Mouse (Mus musculus) stomach, embryonic 14.5 days (tissue): Measurements from ENCODE around the gene Rab19. TPM values are rescaled to one million over a fixed set of nuclear protein-coding genes. Genes with fewer than 3 reads are reported as not detected.
"Not testable (repeated sequence)": the region's sequence is repeated elsewhere in the genome, so short reads cannot be mapped to it uniquely, and the experiment has no call there.

Experiments used
- ATAC-seq: fragments of 200-750 bp; cut with Nextera tagmentation; 2 replicates; pipeline ENCODE4 v1.8.0; 2017; ENCODE audit warnings: low read depth, moderate TSS enrichment; ENCODE audit not compliant: insufficient number of reproducible peaks, insufficient read depth, low FRiP score
- H3K27ac ChIP-seq: fragments of 300-500 bp; sonication (generic); 2 replicates; pipeline ENCODE4 v1.5.1; 2014; ENCODE audit warnings: mild to moderate bottlenecking, low read length, moderate library complexity, mixed read lengths
- H3K27me3 ChIP-seq: fragments of 300-500 bp; sonication (generic); 2 replicates; pipeline ENCODE4 v1.6.1; 2014; ENCODE audit warnings: low read length, control low read depth, mixed read lengths; ENCODE audit not compliant: control insufficient read depth, insufficient read depth
- H3K36me3 ChIP-seq: fragments of 300-500 bp; sonication (generic); 2 replicates; pipeline ENCODE4 v1.6.1; 2014; ENCODE audit warnings: mild to moderate bottlenecking, control low read depth, low read length, moderate library complexity, mixed read lengths; ENCODE audit not compliant: control insufficient read depth, insufficient read depth
- H3K4me1 ChIP-seq: fragments of 300-500 bp; sonication (generic); 2 replicates; pipeline ENCODE4 v1.6.1; 2014; ENCODE audit warnings: low read length, control low read depth, mixed read lengths; ENCODE audit not compliant: control insufficient read depth, insufficient read depth
- H3K4me2 ChIP-seq: fragments of 300-500 bp; sonication (generic); replicated peaks from 2 replicates; pipeline ENCODE4 v1.6.1; 2014; ENCODE audit warnings: low read depth, low read length, control low read depth
- H3K4me3 ChIP-seq: fragments of 300-500 bp; sonication (generic); 2 replicates; pipeline ENCODE4 v1.5.1; 2014; ENCODE audit warnings: low read depth, low read length, control low read depth
- H3K9ac ChIP-seq: fragments of 300-500 bp; sonication (generic); replicated peaks from 2 replicates; pipeline ENCODE4 v1.6.1; 2014; ENCODE audit warnings: low read depth, mild to moderate bottlenecking, control low read depth, low read length, moderate library complexity, mixed read lengths
- H3K9me3 ChIP-seq: fragments of 300-500 bp; sonication (generic); 2 replicates; pipeline ENCODE4 v1.6.1; 2016; ENCODE audit warnings: low read depth, low read length, control low read depth; ENCODE audit not compliant: control insufficient read depth
- WGBS: fragments of 180-500 bp; shearing (Covaris S2); extraction: QIAGEN DNeasy Blood & Tissue Kit; methylation state at CpG from one replicate; pipeline ENCODE4 v1.1.7; 2014; 5-methylcytosine and 5-hydroxymethylcytosine counted together
- polyA plus RNA-seq: library from polyadenylated mRNA; unstranded; fragments of >200 nt; fragmentation: Nextera tagmentation; extraction: Ambion mirVana; gene quantifications from 2 replicates; pipeline ENCODE4 v1.2.1, GENCODE M21; 2014

Gene Rab19
- polyA plus RNA-seq, 1 experiment from 2014 or later, result 5.0 TPM

- not testable (repeated sequence) for H3K9ac ChIP-seq, H3K4me1 ChIP-seq, H3K4me3 ChIP-seq, H3K27ac ChIP-seq, H3K27me3 ChIP-seq, ATAC-seq, H3K4me2 ChIP-seq, H3K9me3 ChIP-seq, H3K36me3 ChIP-seq
- WGBS, result 88% methylated on average over 6 of the region's 6 CpGs
These were observed 56.5 kb downstream of the Rab19 start for GRCm38 (mm10) chr6:39437519-39437918.

Other genes starting within 250 kb of the Rab19 start
- 6.5 and 7.2 TPM in 2 replicates for gene Kdm7a, start 174.4 kb upstream of the Rab19 start, polyA plus RNA-seq
- 49.6 and 54.7 TPM in 2 replicates for gene Slc37a3, start 3.5 kb upstream of the Rab19 start, polyA plus RNA-seq
- 56.3 and 58.3 TPM in 2 replicates for gene Mkrn1, start 39.3 kb downstream of the Rab19 start, polyA plus RNA-seq
- 22.2 and 23.6 TPM in 2 replicates for gene Dennd2a, start 176.7 kb downstream of the Rab19 start, polyA plus RNA-seq
- gene Adck2, start 192.7 kb downstream of the Rab19 start, polyA plus RNA-seq, result 28.1 and 29.5 TPM in 2 replicates
- gene Gm42420, start 204.6 kb downstream of the Rab19 start, polyA plus RNA-seq, result 0.50 and 0.62 TPM in 2 replicates
- gene Ndufb2, start 211.4 kb downstream of the Rab19 start, polyA plus RNA-seq, result 337 and 395 TPM in 2 replicates